Mouse (Mus musculus) limb, embryonic 12.5 days (tissue): ENCODE measurements around the gene Ugt1a5. TPM values are rescaled to one million over a fixed set of nuclear protein-coding genes. Genes with fewer than 3 reads are reported as not detected.
"Not testable (repeated sequence)": the region's sequence is repeated elsewhere in the genome, so short reads cannot be mapped to it uniquely, and the experiment has no call there.

Source experiments
- ATAC-seq: fragments of 200-750 bp; cut with Nextera tagmentation; 2 replicates; pipeline ENCODE4 v1.8.0; 2017; ENCODE audit warnings: low read depth, moderate TSS enrichment; ENCODE audit not compliant: insufficient number of reproducible peaks, insufficient read depth, low FRiP score, low TSS enrichment
- H3K27ac ChIP-seq: fragments of 300-500 bp; sonication (generic); 2 replicates; pipeline ENCODE4 v1.5.1; 2016; ENCODE audit warnings: mild to moderate bottlenecking, moderate library complexity
- H3K27me3 ChIP-seq: fragments of 300-500 bp; sonication (generic); 2 replicates; pipeline ENCODE4 v1.6.1; 2016; ENCODE audit warnings: mild to moderate bottlenecking, moderate library complexity
- H3K36me3 ChIP-seq: fragments of 300-500 bp; sonication (generic); 2 replicates; pipeline ENCODE4 v1.6.1; 2016; ENCODE audit warnings: mild to moderate bottlenecking, moderate library complexity
- H3K4me1 ChIP-seq: fragments of 300-500 bp; sonication (generic); replicated peaks from 2 replicates; pipeline ENCODE4 v1.6.1; 2016
- H3K4me2 ChIP-seq: fragments of 300-500 bp; sonication (generic); 2 replicates; pipeline ENCODE4 v1.6.1; 2016; ENCODE audit warnings: mild to moderate bottlenecking, moderate library complexity
- H3K4me3 ChIP-seq: fragments of 300-500 bp; sonication (generic); replicated peaks from 2 replicates; pipeline ENCODE4 v1.5.1; 2016; ENCODE audit warnings: mild to moderate bottlenecking
- H3K9ac ChIP-seq: fragments of 300-500 bp; sonication (generic); replicated peaks from 2 replicates; pipeline ENCODE4 v1.6.1; 2016; ENCODE audit warnings: mild to moderate bottlenecking, moderate library complexity
- H3K9me3 ChIP-seq: fragments of 300-500 bp; sonication (generic); 2 replicates; pipeline ENCODE4 v1.6.1; 2016; ENCODE audit warnings: mild to moderate bottlenecking, moderate library complexity
- WGBS: fragments of 180-500 bp; shearing (Covaris S2); methylation state at CpG from one replicate; pipeline ENCODE4 v1.1.7; 2016; 5-methylcytosine and 5-hydroxymethylcytosine counted together
- polyA plus RNA-seq: library from polyadenylated mRNA; unstranded; fragments of >200 nt; fragmentation: Nextera tagmentation; extraction: Ambion mirVana; gene quantifications from 2 replicates; pipeline ENCODE4 v1.2.1, GENCODE M21; 2016

Gene Ugt1a5
- polyA plus RNA-seq, result not detected in 2 replicates

GRCm38 (mm10) chr1:88165711-88166110 is at the start of gene Ugt1a5:
Ugt1a5 (plus strand) TSS chr1:88166012.
- no peaks in the 10 kb centered on the region for H3K27me3 ChIP-seq
- H3K9me3 ChIP-seq, result no peaks in the 10 kb centered on the region
- H3K4me3 ChIP-seq, result no peak within 1 kb of the TSS
- H3K4me2 ChIP-seq, result no peak within 1 kb of the TSS
- WGBS, result 72% methylated on average over 5 of the region's 5 CpGs
- H3K4me1 ChIP-seq, result no peaks in the 10 kb centered on the region
- H3K27ac ChIP-seq, result no peak within 1 kb of the TSS
- H3K36me3 ChIP-seq, result no peaks in the 10 kb centered on the region
- no peak within 1 kb of the TSS for H3K9ac ChIP-seq
- no peak for ATAC-seq

- not testable (repeated sequence) for H3K4me3 ChIP-seq, ATAC-seq, H3K27ac ChIP-seq, H3K9me3 ChIP-seq, H3K4me1 ChIP-seq, H3K9ac ChIP-seq, H3K36me3 ChIP-seq, H3K4me2 ChIP-seq, H3K27me3 ChIP-seq
- WGBS, result 20% methylated on average over 3 of the region's 4 CpGs
Observed at GRCm38 (mm10) chr1:88120550-88120949, 45.3 kb upstream of the Ugt1a5 start.

- H3K36me3 ChIP-seq, ATAC-seq, H3K27me3 ChIP-seq, H3K9ac ChIP-seq, H3K4me3 ChIP-seq, H3K27ac ChIP-seq, H3K4me1 ChIP-seq, H3K9me3 ChIP-seq, H3K4me2 ChIP-seq: not testable (repeated sequence)
- no CpG with 5 or more reads among the region's 1 CpGs for WGBS
Observed at GRCm38 (mm10) chr1:88121521-88121920, 44.3 kb upstream of the Ugt1a5 start.

GRCm38 (mm10) chr1:88125827-88126360 is 39.9 kb upstream of the Ugt1a5 start:
- H3K36me3 ChIP-seq, H3K27ac ChIP-seq, H3K4me2 ChIP-seq, H3K4me1 ChIP-seq, H3K4me3 ChIP-seq, ATAC-seq, H3K9me3 ChIP-seq, H3K9ac ChIP-seq, H3K27me3 ChIP-seq: not testable (repeated sequence)
- 75% methylated on average over 4 of the region's 4 CpGs for WGBS

- ATAC-seq, H3K36me3 ChIP-seq, H3K27ac ChIP-seq, H3K4me1 ChIP-seq, H3K4me2 ChIP-seq, H3K9ac ChIP-seq, H3K4me3 ChIP-seq, H3K9me3 ChIP-seq, H3K27me3 ChIP-seq: not testable (repeated sequence)
- 80% methylated on average over 2 of the region's 2 CpGs for WGBS
Observed at GRCm38 (mm10) chr1:88129091-88129490, 36.7 kb upstream of the Ugt1a5 start.

GRCm38 (mm10) chr1:88130223-88130622 is 35.6 kb upstream of the Ugt1a5 start:
- H3K9ac ChIP-seq, H3K9me3 ChIP-seq, H3K4me2 ChIP-seq, ATAC-seq, H3K27me3 ChIP-seq, H3K36me3 ChIP-seq, H3K4me1 ChIP-seq, H3K4me3 ChIP-seq, H3K27ac ChIP-seq: not testable (repeated sequence)
- WGBS, result 65% methylated on average over 1 of the region's 1 CpGs

- Histone ChIP-seq H3K27ac (no peak overlapping the region), H3K4me2 (no peak overlapping the region)
- 52% methylated on average over 3 of the region's 3 CpGs for WGBS
Observed at GRCm38 (mm10) chr1:88133908-88134456, 31.8 kb upstream of the Ugt1a5 start.

GRCm38 (mm10) chr1:88134457-88135011 is 31.3 kb upstream of the Ugt1a5 start, which contains the start of gene Ugt1a6a:
Ugt1a6a (plus strand) TSS chr1:88134809.
- 56% methylated on average over 5 of the region's 5 CpGs for WGBS
- not testable (repeated sequence) for H3K9me3 ChIP-seq, H3K4me1 ChIP-seq, ATAC-seq, H3K27ac ChIP-seq, H3K36me3 ChIP-seq, H3K9ac ChIP-seq, H3K4me2 ChIP-seq, H3K4me3 ChIP-seq, H3K27me3 ChIP-seq

More at GRCm38 (mm10) chr1:88133908-88134456, 31.8 kb upstream of the Ugt1a5 start:
- H3K4me3 ChIP-seq, result no peak overlapping the region
- H3K4me1 ChIP-seq, result peaks cover 5% of the 10 kb centered on the region; the same call in 1 of the 2 replicates
- H3K9me3 ChIP-seq, result no peaks in the 10 kb centered on the region
- no peak for ATAC-seq
- no peaks in the 10 kb centered on the region for H3K27me3 ChIP-seq
- no peaks in the 10 kb centered on the region for H3K36me3 ChIP-seq
- no peak overlapping the region for H3K9ac ChIP-seq

GRCm38 (mm10) chr1:88135229-88135904 is 30.4 kb upstream of the Ugt1a5 start:
- H3K4me1 ChIP-seq, H3K27ac ChIP-seq, H3K4me2 ChIP-seq, ATAC-seq, H3K9ac ChIP-seq, H3K27me3 ChIP-seq, H3K36me3 ChIP-seq, H3K4me3 ChIP-seq, H3K9me3 ChIP-seq: not testable (repeated sequence)
- WGBS, result 93% methylated on average over 6 of the region's 6 CpGs

GRCm38 (mm10) chr1:88136646-88137045 is 29.2 kb upstream of the Ugt1a5 start:
- Histone ChIP-seq H3K36me3 (no peaks in the 10 kb centered on the region), H3K9ac (no peak overlapping the region), H3K9me3 (no peaks in the 10 kb centered on the region), H3K27me3 (no peaks in the 10 kb centered on the region), H3K4me2 (no peak overlapping the region), H3K4me1 (peaks cover 5% of the 10 kb centered on the region; the same call in 1 of the 2 replicates), H3K4me3 (no peak overlapping the region), H3K27ac (no peak overlapping the region)
- ATAC-seq, result no peak
- 71% methylated on average over 2 of the region's 2 CpGs for WGBS

GRCm38 (mm10) chr1:88137264-88137663 is 28.5 kb upstream of the Ugt1a5 start:
- Histone ChIP-seq H3K27ac (no peak overlapping the region), H3K27me3 (no peaks in the 10 kb centered on the region), H3K4me2 (no peak overlapping the region), H3K9me3 (no peaks in the 10 kb centered on the region), H3K4me3 (no peak overlapping the region), H3K9ac (no peak overlapping the region), H3K4me1 (peaks cover 5% of the 10 kb centered on the region; the same call in 1 of the 2 replicates), H3K36me3 (no peaks in the 10 kb centered on the region)
- no peak for ATAC-seq
- 88% methylated on average over 3 of the region's 3 CpGs for whole genome bisulfite sequencing
